Mouse (Mus musculus): Measurements from ENCODE around the gene Gfpt2. TPM values are rescaled to one million over a fixed set of nuclear protein-coding genes. Genes with fewer than 3 reads are reported as not detected.
"Not testable (repeated sequence)": the region's sequence is repeated elsewhere in the genome, so short reads cannot be mapped to it uniquely, and the experiment has no call there.

The Gfpt2 gene
- total RNA-seq, 1 experiment from 2014 or later, result 0.19 TPM

DNA sequence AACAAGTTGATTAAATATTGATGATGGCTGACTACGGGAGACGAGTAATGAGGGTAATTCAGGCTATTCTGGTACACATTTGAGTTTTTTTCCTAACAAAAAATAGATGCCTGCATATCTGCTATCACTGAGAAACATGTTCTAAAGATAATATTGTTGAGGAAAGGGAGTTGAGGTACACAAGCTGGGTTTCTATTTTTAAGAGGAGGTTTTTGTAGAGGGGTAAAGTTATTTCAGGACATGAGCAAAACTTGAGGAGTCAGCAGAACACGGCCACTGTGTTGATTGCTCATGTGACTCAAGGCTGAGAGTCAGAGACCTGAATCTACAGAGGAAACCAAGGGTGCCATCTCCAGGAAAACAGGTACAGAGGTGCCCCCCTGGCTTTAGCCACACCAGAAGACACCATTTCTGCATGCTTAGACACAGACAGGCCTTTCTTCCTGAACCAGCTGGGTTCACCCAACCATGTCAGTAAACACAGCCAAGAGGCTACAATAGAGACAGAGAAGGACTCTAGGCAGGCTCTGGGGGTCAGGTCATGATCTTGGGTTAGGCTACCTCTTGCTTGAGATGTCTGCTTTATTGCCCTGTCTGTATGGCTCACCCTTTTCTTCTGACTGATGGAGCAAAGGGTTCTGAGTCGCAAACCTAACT lies 13.7 kb upstream of the Gfpt2 start:
- no peak for ATAC-seq (replicated peaks; ENCODE audit: insufficient number of reproducible peaks, low FRiP score, low TSS enrichment, poor library complexity, severe bottlenecking)

DNA sequence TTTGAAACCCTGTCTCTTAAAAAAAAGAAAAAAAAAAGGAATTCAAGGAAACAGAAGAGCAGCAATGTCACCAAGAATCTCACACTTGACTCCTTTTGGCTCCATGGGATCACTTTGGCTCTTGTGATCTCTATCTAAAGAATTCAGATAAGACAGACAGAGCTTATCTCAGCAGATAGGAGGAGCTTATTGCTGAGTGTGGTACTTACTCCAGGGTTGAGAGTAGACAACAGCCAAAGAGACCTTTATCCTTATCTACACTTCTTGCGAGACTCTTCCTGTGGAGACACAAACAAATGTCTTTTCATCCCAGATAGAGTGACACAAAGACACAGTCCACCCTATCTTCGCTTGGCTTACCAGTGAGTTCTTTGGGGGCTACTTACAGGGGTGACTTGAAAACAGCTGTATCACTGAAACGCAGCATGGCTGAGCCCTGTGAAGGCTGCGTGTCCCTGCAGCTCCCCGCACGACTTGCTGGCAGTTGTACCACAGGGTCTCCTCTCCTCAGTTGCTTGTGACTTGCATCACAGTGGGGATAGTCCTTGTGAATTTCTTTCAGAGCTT lies 12.1 kb upstream of the Gfpt2 start:
- ATAC-seq (replicated peaks; ENCODE audit: insufficient number of reproducible peaks, low FRiP score, low TSS enrichment, poor library complexity, severe bottlenecking), result no peak

DNA sequence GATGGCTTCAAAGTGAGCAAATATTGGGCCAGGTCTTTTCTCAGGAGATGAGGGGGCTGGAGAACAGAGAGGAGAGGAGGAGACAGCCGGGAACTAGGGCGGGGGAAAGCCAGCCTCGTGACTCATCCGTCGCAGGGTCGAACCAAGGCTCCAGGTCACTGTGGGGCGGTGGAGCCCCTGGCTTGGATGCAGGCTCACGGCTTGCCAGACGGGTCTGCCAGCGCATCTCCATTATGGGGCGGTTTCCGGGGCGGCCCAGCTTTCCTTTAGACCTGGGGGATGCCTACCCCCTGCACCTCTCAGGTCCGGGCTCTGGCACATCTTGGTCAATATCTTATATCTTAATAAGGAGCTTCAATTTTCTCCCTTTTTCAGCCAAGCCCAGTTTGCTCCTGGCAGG lies 847 bp upstream of the Gfpt2 start:
- no peak for ATAC-seq (replicated peaks; ENCODE audit: insufficient number of reproducible peaks, low FRiP score, low TSS enrichment, poor library complexity, severe bottlenecking)

DNA sequence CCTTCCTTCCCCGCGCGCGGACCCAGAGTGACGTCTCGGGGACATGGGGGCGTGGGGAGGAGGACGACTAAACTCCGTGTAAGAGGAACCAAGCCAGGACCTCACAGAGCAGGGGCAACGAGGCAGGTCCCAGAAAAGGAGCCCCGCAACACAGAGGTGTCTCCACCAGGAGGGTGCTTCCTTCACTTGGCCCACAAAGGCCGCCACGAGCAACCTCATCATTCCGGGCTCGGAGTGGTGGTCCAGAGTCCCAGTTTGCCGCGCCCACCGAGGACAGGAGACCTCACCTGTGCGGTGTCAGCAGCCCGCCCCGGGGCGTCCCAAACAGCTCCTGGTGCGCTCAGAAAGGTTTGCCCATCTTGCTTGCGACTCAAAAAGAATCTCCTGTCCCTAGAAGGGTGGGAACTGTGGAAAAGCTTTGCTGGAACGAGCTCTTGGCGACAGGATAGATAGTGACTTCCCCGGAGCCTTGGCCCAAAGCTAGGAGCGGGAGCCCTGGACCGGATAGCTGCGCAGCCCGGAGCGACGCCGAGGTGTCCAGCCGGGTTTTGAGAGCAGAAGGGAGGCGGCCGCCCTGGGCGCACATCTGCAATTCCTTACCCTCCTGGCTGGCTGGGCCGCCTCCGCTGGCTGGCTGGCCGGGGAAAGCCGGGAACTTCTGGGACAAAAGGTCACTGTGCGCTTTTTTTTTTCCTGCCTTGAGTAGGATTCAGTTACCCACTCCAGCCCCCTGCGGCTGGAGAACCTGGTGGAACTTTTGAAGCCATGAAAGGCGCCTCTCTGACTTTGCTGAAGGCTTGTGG lies 565 bp downstream of the Gfpt2 start:
- no peak for ATAC-seq (replicated peaks; ENCODE audit: insufficient number of reproducible peaks, low FRiP score, low TSS enrichment, poor library complexity, severe bottlenecking)

DNA sequence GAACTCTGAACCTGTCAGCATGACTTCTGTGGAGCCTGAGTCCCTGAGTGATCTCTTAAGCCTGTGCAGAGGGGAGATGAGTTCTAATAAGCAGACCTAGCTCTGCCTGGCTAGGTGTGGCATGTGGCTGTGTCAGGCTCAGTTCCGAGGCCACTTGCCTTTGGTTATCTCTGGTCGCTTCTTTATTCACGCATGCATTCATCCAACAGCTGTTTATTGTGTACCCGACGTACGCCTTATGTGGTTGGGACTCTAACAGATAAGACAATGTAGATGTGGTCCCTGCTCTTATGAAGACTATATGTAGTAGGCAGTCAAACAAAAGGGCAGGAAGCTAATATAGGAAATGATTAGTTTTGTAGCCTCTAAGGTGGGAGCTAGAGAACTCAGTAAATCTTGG lies 5.0 kb downstream of the Gfpt2 start:
- ATAC-seq (replicated peaks; ENCODE audit: insufficient number of reproducible peaks, low FRiP score, low TSS enrichment, poor library complexity, severe bottlenecking), result no peak

DNA sequence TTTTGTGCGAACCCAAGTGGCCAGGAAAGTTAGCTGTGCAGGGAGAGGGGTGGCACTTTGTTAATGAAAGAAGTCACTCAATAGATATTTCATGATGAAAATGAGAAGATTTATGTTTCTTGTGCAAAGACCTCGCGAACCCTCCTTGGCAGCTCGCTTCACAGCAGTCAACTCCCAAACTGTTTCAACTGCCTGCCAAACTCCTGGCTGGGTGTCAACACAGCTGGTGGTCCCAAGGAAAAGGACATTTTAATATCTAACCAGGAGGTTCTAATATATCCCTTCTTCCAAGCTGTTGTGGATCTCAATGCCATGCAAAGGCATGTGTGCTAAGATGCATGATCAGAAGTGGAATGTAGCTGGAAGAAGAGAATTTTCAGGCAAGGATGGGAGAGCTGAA lies 7.5 kb downstream of the Gfpt2 start:
- no peak for ATAC-seq (replicated peaks; ENCODE audit: insufficient number of reproducible peaks, low FRiP score, low TSS enrichment, poor library complexity, severe bottlenecking)

DNA sequence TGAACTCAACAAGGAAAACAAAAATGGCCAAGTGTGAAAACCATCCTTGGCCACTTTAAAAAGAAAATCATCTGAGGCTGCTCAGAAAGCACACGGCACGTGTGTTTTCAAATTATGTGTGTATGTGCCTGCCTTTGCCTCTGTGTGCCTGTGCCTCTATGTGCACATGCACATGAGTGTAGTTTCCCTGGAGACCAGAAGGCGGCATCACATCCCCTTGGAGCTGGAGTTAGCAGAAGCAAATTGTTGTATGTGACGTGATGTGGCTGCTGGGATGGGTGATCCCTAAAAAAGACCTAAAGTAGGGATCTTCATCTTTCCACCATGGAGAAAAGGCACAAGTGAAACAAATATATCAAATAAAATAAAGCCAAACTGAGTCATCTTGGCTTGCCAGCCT lies 9.8 kb downstream of the Gfpt2 start:
- ATAC-seq (replicated peaks; ENCODE audit: insufficient number of reproducible peaks, low FRiP score, low TSS enrichment, poor library complexity, severe bottlenecking), result no peak

DNA sequence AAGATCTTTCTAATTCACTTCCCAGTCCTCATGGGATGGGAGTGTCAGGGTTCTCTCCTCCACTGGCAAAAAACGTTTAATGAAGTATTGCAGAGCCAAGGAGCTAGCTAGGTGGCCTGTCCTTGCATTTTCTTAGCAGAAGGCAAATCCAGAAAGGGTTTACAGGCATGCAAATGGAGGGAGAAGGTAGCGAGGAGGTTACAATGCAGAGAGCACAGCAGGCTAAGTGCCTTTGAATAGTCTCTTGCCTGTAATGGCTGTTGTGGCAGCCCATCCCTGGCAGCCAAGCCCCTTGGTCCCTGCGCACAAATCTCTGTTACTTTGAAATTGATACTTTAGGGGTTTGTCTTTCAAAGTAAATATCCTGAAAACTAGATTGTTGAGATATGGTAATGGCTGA lies 12.2 kb downstream of the Gfpt2 start:
- no peak for ATAC-seq (replicated peaks; ENCODE audit: insufficient number of reproducible peaks, low FRiP score, low TSS enrichment, poor library complexity, severe bottlenecking)

DNA sequence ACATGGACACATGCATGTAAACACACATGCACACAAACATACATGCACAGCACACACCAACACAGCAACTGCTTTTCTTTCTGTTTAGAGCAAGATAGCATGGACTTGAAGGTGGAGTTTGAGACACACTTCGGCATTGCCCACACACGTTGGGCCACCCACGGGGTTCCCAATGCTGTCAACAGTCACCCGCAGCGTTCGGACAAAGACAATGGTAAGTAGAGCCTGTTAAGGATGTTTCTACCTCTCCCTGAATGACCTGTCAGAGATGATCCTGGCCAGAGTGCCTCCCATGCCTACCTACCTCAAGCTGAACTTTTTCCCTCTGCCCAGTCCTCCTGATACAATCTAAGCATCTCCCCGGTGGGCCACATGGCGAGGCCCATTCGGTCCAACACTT lies 15.0 kb downstream of the Gfpt2 start:
- no peak for ATAC-seq (replicated peaks; ENCODE audit: insufficient number of reproducible peaks, low FRiP score, low TSS enrichment, poor library complexity, severe bottlenecking)

DNA sequence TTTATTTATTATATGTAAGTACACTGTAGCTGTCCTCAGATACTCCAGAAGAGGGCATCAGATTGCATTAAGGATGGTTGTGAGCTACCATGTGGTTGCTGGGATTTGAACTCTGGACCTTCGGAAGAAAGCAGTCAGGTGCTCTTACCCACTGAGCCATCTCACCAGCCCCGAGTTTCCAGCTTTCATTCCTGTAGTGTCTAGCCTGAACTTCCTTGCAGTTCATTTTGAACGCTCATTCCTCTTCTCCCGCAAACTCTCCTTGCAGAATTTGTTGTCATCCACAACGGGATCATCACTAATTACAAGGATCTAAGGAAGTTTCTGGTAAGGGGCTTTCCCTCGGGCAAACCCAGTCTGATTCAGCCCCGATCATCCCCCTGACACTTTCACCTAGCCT lies 16.7 kb downstream of the Gfpt2 start:
- ATAC-seq (replicated peaks; ENCODE audit: insufficient number of reproducible peaks, low FRiP score, low TSS enrichment, poor library complexity, severe bottlenecking), result not testable (repeated sequence)

DNA sequence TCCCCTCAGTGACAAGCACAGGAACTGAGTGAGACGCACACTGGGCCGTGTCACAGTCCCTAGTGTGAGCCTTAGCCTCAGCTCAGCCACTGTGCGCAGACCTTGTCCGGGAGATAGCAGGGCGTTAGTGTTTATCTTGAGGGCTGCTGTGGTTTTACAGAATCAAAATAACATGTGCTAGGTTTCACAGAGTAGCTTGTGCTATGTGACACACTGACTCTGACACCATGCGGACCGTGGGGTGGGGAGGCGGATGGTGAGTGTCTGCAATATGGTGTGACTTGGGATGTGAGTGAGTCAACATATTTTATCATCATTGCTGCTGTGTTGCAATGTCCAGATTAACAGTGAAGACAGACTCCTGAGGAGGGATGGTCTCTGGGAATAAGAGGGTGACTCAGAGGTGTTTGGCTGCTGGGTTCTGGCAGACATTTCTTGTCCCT lies 17.1 kb downstream of the Gfpt2 start:
- peak; percentile 76; the same call in 1 of the 2 replicates for ATAC-seq (replicated peaks; ENCODE audit: insufficient number of reproducible peaks, low FRiP score, low TSS enrichment, poor library complexity, severe bottlenecking)

DNA sequence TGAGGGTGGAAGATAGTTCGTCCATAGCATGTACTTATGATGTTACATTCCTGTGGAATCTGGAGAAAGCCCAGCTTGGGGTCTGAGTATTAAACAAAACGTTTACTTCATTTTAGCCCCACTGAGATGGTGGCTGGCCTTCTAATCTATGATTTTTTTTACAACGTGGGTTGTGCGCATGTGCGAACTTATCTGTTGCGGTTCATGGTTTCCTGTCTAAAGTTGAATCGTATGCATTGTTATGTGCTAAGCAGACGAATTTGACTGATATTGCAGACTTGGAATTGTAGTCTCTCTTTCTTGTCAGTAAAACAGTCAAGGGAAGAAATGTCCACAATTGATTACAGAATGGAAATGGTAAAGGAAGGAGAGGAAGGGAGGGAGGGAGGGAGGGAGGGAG lies 17.9 kb downstream of the Gfpt2 start:
- 0 out of 2 replicates have a peak, but pooled peaks have one; percentile 44 for ATAC-seq (replicated peaks; ENCODE audit: insufficient number of reproducible peaks, low FRiP score, low TSS enrichment, poor library complexity, severe bottlenecking)

DNA sequence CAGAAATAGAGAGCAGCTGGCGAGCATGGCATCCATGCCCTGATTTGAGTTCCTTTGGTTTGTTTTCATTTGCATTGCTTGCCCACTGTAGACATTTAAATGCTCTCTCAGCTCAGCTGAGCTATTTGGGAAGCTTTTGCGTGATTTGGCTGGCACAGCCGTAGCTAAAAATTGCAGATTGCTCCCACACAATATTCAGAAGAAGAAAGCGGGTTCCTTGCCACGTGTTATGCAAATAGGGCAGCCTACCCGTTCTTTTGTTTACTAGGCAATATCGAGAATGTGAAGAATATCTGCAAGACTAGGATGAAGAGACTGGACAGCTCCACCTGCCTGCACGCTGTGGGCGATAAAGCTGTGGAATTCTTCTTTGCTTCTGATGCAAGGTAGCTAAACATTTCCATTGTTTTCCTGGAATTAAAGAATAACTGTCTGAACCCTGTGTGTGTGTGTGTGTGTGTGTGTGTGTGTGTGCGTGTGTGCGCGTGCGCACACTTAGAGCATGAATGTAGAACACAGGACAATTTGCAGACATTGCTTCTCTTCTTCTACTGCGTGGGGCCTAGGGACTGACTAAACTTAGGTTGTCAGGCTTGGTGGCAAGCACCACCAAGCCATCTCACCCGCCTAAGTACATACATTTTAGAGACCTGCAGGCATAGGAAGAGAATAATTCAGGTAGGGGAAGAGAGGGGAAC lies 25.0 kb downstream of the Gfpt2 start:
- no peak for ATAC-seq (replicated peaks; ENCODE audit: insufficient number of reproducible peaks, low FRiP score, low TSS enrichment, poor library complexity, severe bottlenecking)

DNA sequence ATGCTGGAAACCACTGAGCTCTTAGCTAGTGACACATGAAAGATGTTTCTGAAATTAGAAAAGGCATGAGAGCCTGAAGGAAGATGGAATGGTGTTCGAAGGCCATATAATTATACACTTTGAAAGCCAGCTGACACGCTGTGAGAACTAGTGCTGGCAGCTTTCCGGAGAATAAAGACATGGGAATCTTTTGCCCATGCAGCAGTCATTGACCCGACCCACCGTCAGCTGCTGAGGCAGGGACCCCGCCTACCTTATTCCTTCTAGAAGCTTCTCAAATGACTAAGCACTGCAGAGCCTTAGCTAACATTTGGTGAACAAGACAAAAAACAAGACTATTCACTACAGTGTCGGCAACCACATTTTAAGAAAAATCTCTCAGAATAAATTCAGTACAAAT lies 25.7 kb downstream of the Gfpt2 start:
- ATAC-seq (replicated peaks; ENCODE audit: insufficient number of reproducible peaks, low FRiP score, low TSS enrichment, poor library complexity, severe bottlenecking), result no peak

DNA sequence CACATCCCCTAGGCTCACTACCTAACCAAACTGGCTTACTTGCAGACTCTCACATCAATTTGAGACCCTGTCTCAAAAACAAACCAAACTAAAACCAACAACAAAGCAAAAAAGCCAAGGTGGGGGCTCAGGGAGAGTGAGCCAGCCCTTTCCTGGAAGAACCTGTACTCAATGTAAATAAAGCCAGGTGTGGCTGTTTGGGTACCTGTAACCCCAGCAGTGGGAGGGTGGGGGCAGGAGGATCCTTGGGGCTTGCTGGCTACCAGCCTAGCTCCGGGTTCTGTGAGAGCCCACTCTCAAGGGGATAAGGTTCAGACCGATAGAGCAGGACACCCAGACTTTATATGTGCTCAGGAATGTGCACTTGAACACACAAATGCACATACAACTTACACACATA lies 26.9 kb downstream of the Gfpt2 start:
- no peak for ATAC-seq (replicated peaks; ENCODE audit: insufficient number of reproducible peaks, low FRiP score, low TSS enrichment, poor library complexity, severe bottlenecking)

DNA sequence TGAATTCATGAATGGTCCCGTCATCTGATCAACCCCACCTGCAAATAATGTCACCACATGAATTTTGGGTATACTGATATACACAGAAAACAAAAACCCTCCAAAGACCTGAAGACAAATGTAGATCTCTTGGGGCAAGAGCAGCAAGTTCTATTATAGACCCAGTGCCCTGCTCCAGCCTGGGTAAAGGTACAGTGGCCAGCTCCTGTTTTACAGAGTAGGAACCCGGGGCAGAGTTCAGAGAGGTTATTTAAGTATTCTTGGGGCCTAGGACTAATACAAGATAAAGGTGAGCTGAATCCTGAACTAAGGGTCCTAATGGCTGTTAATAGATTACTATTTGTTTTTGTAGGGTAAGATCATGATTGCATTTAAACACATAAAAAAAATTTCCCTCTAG lies 27.6 kb downstream of the Gfpt2 start:
- no peak for ATAC-seq (replicated peaks; ENCODE audit: insufficient number of reproducible peaks, low FRiP score, low TSS enrichment, poor library complexity, severe bottlenecking)

DNA sequence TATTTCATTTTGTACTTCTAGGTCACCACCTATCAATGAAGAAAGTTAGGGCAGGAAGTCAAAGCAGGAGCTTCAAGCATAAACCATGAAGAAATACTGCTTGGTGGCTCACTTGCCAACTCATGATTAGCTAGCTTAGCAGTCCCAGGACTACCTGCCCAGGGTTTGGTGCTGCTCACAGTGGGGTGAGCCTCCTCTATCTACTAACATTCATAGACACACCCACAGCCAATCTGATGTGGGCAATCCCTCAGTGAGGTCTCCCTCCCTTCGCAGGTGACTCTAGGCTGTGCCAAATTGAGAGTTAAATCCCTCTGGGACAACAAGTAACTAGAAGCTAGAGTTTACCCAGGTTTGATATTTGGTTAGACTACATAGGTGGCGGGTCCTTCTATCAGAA lies 28.4 kb downstream of the Gfpt2 start:
- ATAC-seq (replicated peaks; ENCODE audit: insufficient number of reproducible peaks, low FRiP score, low TSS enrichment, poor library complexity, severe bottlenecking), result no peak

DNA sequence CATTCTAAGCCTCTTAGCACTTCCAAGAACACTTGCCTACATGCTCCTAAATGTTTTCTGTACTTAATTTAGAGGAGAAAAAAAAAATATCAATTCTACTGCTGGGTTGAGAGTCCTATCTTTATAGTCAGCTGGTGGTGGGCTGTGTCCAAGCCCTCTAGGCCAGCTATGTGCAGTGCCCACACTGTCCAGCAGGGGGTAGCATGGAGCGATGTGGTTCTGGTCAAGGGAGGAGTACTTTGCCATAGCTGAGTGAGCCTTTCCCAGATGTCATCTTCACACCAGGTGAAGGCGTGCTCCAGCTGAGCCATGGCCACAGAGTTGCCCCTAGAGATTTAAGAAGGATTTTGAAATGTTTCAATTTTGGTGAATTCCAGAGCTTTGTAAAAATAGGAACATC lies 30.9 kb downstream of the Gfpt2 start:
- ATAC-seq (replicated peaks; ENCODE audit: insufficient number of reproducible peaks, low FRiP score, low TSS enrichment, poor library complexity, severe bottlenecking), result peak; percentile 93

DNA sequence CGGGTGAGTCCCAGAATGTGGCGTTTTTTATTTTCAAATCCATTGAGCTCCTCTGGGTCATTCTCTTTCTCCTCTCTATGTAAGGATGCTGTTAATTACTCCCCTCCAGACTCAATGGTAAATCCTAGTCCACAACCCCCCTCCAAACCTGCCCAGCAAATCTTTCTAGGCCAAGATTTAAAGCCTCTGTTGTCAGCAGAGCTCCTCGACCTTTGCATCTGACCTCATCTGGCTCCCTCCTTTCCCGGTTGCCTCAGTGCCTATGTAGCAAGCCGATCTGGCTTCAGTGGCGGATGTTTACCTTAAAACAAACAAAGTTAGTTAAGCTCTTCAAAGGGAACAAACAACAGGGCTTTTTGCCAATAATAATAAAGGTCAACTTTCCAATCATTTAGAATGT lies 33.3 kb downstream of the Gfpt2 start:
- no peak for ATAC-seq (replicated peaks; ENCODE audit: insufficient number of reproducible peaks, low FRiP score, low TSS enrichment, poor library complexity, severe bottlenecking)
